Mouse (Mus musculus) testis, adult 10 weeks (tissue): ENCODE measurements around the gene Slc25a24. TPM values are rescaled to one million over a fixed set of nuclear protein-coding genes. Genes with fewer than 3 reads are reported as not detected.

Experiments
- polyA plus RNA-seq: library from polyadenylated mRNA; stranded (reverse); fragments of 350-450 nt; fragmentation: Illumina TruSeq; extraction: RNeasy Lipid Tissue Mini Kit (QIAGEN cat#74804); gene quantifications from one replicate; pipeline ENCODE4 v1.2.3, GENCODE M21; 2014; ENCODE audit warnings: low read depth, low replicate concordance

Slc25a24 gene
- 13.5 TPM for polyA plus RNA-seq

DNA sequence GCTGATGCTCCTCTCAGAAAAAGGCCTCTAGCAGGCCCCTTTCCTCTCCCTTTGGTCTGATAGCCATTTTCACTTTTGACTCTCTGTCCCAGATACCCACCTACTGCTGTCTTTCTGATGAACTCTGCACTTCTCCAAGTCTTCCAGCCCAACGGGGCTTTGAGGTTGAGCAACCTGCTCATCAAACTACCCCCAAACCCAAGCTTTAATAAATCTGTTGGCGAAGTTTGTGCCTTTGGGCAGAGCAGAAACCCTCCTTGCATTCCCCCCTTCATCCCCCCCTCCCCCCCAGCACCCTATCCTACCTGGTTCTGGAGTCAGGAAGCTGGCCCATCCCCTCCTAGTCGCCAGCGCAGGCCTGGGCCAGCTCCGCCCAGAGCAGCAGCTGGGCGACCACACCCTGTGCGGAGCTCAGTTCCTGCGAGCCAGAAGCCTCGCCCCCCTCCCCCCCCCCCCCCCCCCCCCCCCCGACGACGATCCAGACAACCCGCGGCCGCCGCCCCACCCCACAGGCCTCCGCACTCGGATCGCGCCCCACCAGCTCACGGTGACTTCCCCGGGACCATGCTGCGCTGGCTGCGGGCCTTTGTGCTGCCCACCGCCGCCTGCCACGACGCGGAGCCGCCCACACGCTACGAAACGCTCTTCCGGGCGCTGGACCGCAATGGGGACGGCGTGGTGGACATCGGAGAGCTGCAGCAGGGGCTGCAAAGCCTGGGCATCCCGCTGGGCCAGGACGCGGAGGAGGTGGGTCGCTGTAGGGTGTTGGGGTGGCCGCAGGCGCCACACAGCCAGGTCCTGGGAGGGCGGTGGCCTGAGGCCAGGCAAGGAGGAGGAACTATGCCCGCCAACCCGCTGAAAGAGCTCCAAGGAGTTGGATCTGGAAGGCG lies at the start of gene Slc25a24:
Gene Slc25a24, plus strand, starts transcription at position 509 of the 890 bp plus-strand sequence.

GRCm38 (mm10) chr3:109080169-109080568 lies 42.8 kb upstream of the Slc25a24 start, which contains the start of gene Slc25a54:
Slc25a54 (plus strand) TSS chr3:109080469.

Other genes starting within 250 kb of the Slc25a24 start
- 0.43 TPM for gene Fndc7, start 233.1 kb upstream of the Slc25a24 start, polyA plus RNA-seq
- 97.7 TPM for gene Prpf38b, start 211.4 kb upstream of the Slc25a24 start, polyA plus RNA-seq
- 39.8 TPM for gene Henmt1, start 183.3 kb upstream of the Slc25a24 start, polyA plus RNA-seq
- not detected for gene Gm9857, start 182.7 kb upstream of the Slc25a24 start, polyA plus RNA-seq
- 3.2 TPM for gene Fam102b, start 95.5 kb upstream of the Slc25a24 start, polyA plus RNA-seq
- gene Slc25a54, start 42.7 kb upstream of the Slc25a24 start, polyA plus RNA-seq, result 38.4 TPM
- gene Vav3, start 217.5 kb downstream of the Slc25a24 start, polyA plus RNA-seq, result 61.3 TPM